9 mouse cellular contexts compared by ENCODE assay signal in genomic region chr11:69633128-69633866, GRCm38 (mm10). TPM values are rescaled to one million over a fixed set of nuclear protein-coding genes. Genes with fewer than 3 reads are reported as not detected.
DNase-seq lines count a peak whose midpoint lies in the region; ATAC-seq and TF ChIP-seq lines count a peak whose summit lies in the region.
"Had no signal": no experiment of that assay in that cellular context is flagged by ENCODE, and none has a peak within 500 bp of the region (broad histone marks: within the 10 kb centered on the region; RNA-seq: fewer than 3 reads in every experiment).

No protein-coding gene starts in this region.

- H3K4me3 ChIP-seq in CH12.LX (replicated peaks in 1 of 3; ENCODE audit: low read depth in 2 of 3, low read length in 2 of 3, poor library complexity in 1 of 3), result peak overlapping the region; percentile 90 to 95 (median 90)
- peak overlapping the region; percentile 79 for H3K4me3 ChIP-seq in embryonic facial prominence, embryonic 13.5 days
- peak overlapping the region; percentile 100 for H3K4me3 ChIP-seq in hindbrain, embryonic 10.5 days
- H3K4me3 ChIP-seq in liver, embryonic 13.5 days (replicated peaks), result peak overlapping the region; percentile 93
- peak overlapping the region; percentile 89 for H3K4me3 ChIP-seq in neural tube, embryonic 12.5 days

- no peak for TF ChIP-seq POLR2A in CH12.LX (IDR thresholded peaks at IDR 0.05; ENCODE audit: low read depth, low read length)

- H3K9me3 ChIP-seq in CH12.LX (replicated peaks; ENCODE audit: low read length), result no peaks in the 10 kb centered on the region
- H3K9me3 ChIP-seq in embryonic facial prominence, embryonic 13.5 days, result no peaks in the 10 kb centered on the region
- H3K9me3 ChIP-seq in hindbrain, embryonic 10.5 days, result no peaks in the 10 kb centered on the region
- no peaks in the 10 kb centered on the region for H3K9me3 ChIP-seq in liver, embryonic 13.5 days (replicated peaks)
- no peaks in the 10 kb centered on the region for H3K9me3 ChIP-seq in neural tube, embryonic 12.5 days

- dilution Hi-C loops in CH12.LX (cut with MboI; ENCODE audit: extremely low pct_ligation_motif_present, extremely low pct_unique_long_range_greater_than_20kb, low sequenced_read_pairs), result no loop called here

- H3K79me2 ChIP-seq in CH12.LX (replicated peaks; ENCODE audit: control insufficient read depth, extremely low read depth, insufficient read depth, poor library complexity, severe bottlenecking), result peaks cover 49% of the 10 kb centered on the region

- peak overlapping the region; percentile 89 for H3K4me2 ChIP-seq in CH12.LX (ENCODE audit: insufficient read depth, low read depth, poor library complexity, severe bottlenecking)
- H3K4me2 ChIP-seq in embryonic facial prominence, embryonic 13.5 days, result peak overlapping the region; percentile 81
- peak overlapping the region; percentile 91 for H3K4me2 ChIP-seq in liver, embryonic 13.5 days
- peak overlapping the region; percentile 75 for H3K4me2 ChIP-seq in neural tube, embryonic 12.5 days (replicated peaks)

- in situ Hi-C loops in CH12.LX (cut with MboI; ENCODE audit: low pct_ligation_motif_present, low pct_unique_long_range_greater_than_20kb, low sequenced_read_pairs), result no loop called here

- H3K27ac ChIP-seq in CH12.LX (ENCODE audit: insufficient read depth, low read depth), result peak overlapping the region; percentile 73
- peak overlapping the region; percentile 97 for H3K27ac ChIP-seq in embryonic facial prominence, embryonic 13.5 days
- peak overlapping the region; percentile 99 for H3K27ac ChIP-seq in hindbrain, embryonic 10.5 days
- peak overlapping the region; percentile 95 for H3K27ac ChIP-seq in liver, embryonic 13.5 days
- H3K27ac ChIP-seq in neural tube, embryonic 12.5 days, result peak overlapping the region; percentile 95

- WGBS in embryonic facial prominence, embryonic 13.5 days, result under 1% methylated on average over 37 of the region's 50 CpGs
- under 1% methylated on average over 50 of the region's 50 CpGs for WGBS in hindbrain, embryonic 10.5 days
- under 1% methylated on average over 50 of the region's 50 CpGs for WGBS in liver, embryonic 13.5 days (ENCODE audit: insufficient replicate concordance)
- WGBS in neural tube, embryonic 12.5 days, result 1% methylated on average over 49 of the region's 50 CpGs

- H3K9ac ChIP-seq in CH12.LX (ENCODE audit: insufficient read depth, low read depth), result peak overlapping the region; percentile 94
- H3K9ac ChIP-seq in embryonic facial prominence, embryonic 13.5 days, result peak overlapping the region; percentile 92
- H3K9ac ChIP-seq in liver, embryonic 13.5 days, result peak overlapping the region; percentile 97
- peak overlapping the region; percentile 91 for H3K9ac ChIP-seq in neural tube, embryonic 12.5 days

- peak; percentile 98 for DNase-seq in heart, adult 11 months
- no peak for DNase-seq in heart, postnatal 36 days
- DNase-seq in CH12.LX (ENCODE audit: extremely low read depth), result peak; percentile 50
- DNase-seq in hindbrain, embryonic 10.5 days (ENCODE audit: low spot score), result no peak
- DNase-seq in liver, embryonic 13.5 days, result no peak
- DNase-seq in layer of hippocampus, adult 8-10 months (ENCODE audit: low spot score in 2 of 2), result no peak

- no peak for TF ChIP-seq CTCF in CH12.LX (conservative IDR thresholded peaks at IDR 0.05 in 1 of 2, IDR thresholded peaks at IDR 0.05 in 1 of 2; ENCODE audit: low read depth in 2 of 2, low read length in 2 of 2)

- H3K27me3 ChIP-seq in CH12.LX (replicated peaks), result no peaks in the 10 kb centered on the region
- H3K27me3 ChIP-seq in embryonic facial prominence, embryonic 13.5 days, result no peaks in the 10 kb centered on the region
- no peaks in the 10 kb centered on the region for H3K27me3 ChIP-seq in hindbrain, embryonic 10.5 days (ENCODE audit: insufficient read depth, poor library complexity, severe bottlenecking)
- H3K27me3 ChIP-seq in liver, embryonic 13.5 days, result no peaks in the 10 kb centered on the region
- no peaks in the 10 kb centered on the region for H3K27me3 ChIP-seq in neural tube, embryonic 12.5 days (replicated peaks)

- peaks cover 0 to 52% of the 10 kb centered on the region in 2 experiments; a peak in 2 of 4 replicates for H3K4me1 ChIP-seq in CH12.LX (ENCODE audit: control insufficient read depth in 1 of 2, insufficient read depth in 2 of 2)
- H3K4me1 ChIP-seq in embryonic facial prominence, embryonic 13.5 days, result peaks cover 26% of the 10 kb centered on the region
- peaks cover 28% of the 10 kb centered on the region for H3K4me1 ChIP-seq in hindbrain, embryonic 10.5 days (replicated peaks)
- H3K4me1 ChIP-seq in liver, embryonic 13.5 days (replicated peaks), result peaks cover 48% of the 10 kb centered on the region
- H3K4me1 ChIP-seq in neural tube, embryonic 12.5 days, result peaks cover 28% of the 10 kb centered on the region

- ATAC-seq in embryonic facial prominence, embryonic 13.5 days (ENCODE audit: insufficient number of reproducible peaks, insufficient read depth, low FRiP score, low TSS enrichment, low read depth), result peak; percentile 53
- peak; percentile 55 for ATAC-seq in liver, embryonic 13.5 days (ENCODE audit: low read depth)
- peak; percentile 56 for ATAC-seq in neural tube, embryonic 12.5 days (ENCODE audit: low FRiP score, low read depth)

- H3K36me3 ChIP-seq in CH12.LX (replicated peaks in 1 of 2; ENCODE audit: control insufficient read depth in 1 of 2, insufficient read depth in 1 of 2, low read length in 1 of 2), result peaks cover 4 to 20% of the 10 kb centered on the region in 2 experiments
- H3K36me3 ChIP-seq in embryonic facial prominence, embryonic 13.5 days, result peaks cover 14% of the 10 kb centered on the region
- peaks cover 31% of the 10 kb centered on the region for H3K36me3 ChIP-seq in hindbrain, embryonic 10.5 days
- peaks cover 5% of the 10 kb centered on the region; the same call in 1 of the 2 replicates for H3K36me3 ChIP-seq in liver, embryonic 13.5 days
- peaks cover 6% of the 10 kb centered on the region; the same call in 1 of the 2 replicates for H3K36me3 ChIP-seq in neural tube, embryonic 12.5 days

- no peak for TF ChIP-seq EP300 in CH12.LX (IDR thresholded peaks at IDR 0.05; ENCODE audit: low read length)

- intact Hi-C loops in heart, postnatal 36 days (cut with DNase I), result no loop called here

- no peak for TF ChIP-seq RAD21 in CH12.LX (IDR thresholded peaks at IDR 0.05; ENCODE audit: low read depth, low read length)

RNA-seq across cellular contexts. Expression of gene Fxr2, which starts 0.5 kb away (rescaled TPM):
- total RNA-seq in heart, postnatal 36 days (2021), result 10 to 100 TPM; 87.3 to 98.6 TPM
- 96.4 and 104 TPM in 2 replicates for total RNA-seq in CH12.LX (2012; rRNA removed)
- total RNA-seq in CH12.LX (2014; rRNA removed), result 83.3 and 101 TPM in 2 replicates
- polyA plus RNA-seq in CH12.LX (2012; ENCODE audit: insufficient read length, low read depth), result 90.5 and 103 TPM in 2 replicates
- 36.6 and 44.1 TPM in 2 replicates for polyA plus RNA-seq in embryonic facial prominence, embryonic 13.5 days (2015; fragmentation: Nextera tagmentation; extraction: Ambion mirVana)
- polyA plus RNA-seq in hindbrain, embryonic 10.5 days (2016; fragmentation: Nextera tagmentation; extraction: Ambion mirVana), result 37.9 and 47.4 TPM in 2 replicates
- polyA plus RNA-seq in liver, embryonic 13.5 days (2015; fragmentation: Nextera tagmentation; extraction: Ambion mirVana), result 7.9 and 8.2 TPM in 2 replicates
- 55.8 and 71.5 TPM in 2 replicates for polyA plus RNA-seq in neural tube, embryonic 12.5 days (2016; fragmentation: Nextera tagmentation; extraction: Ambion mirVana)
- 100 to 1,000 TPM; 132 to 154 (median 139) TPM for total RNA-seq in layer of hippocampus, adult 8-10 months (2022)

RNA-seq across cellular contexts. Expression of gene Sat2, which starts 11.5 kb away (rescaled TPM):
- 1 to 10 TPM; 3.7 to 4.1 TPM for total RNA-seq in heart, postnatal 36 days (2021)
- 0.38 TPM in 1 of 2 replicates, not detected in the other for total RNA-seq in CH12.LX (2012; rRNA removed)
- total RNA-seq in CH12.LX (2014; rRNA removed), result not detected in 2 replicates
- not detected in 2 replicates for polyA plus RNA-seq in CH12.LX (2012; ENCODE audit: insufficient read length, low read depth)
- polyA plus RNA-seq in embryonic facial prominence, embryonic 13.5 days (2015; fragmentation: Nextera tagmentation; extraction: Ambion mirVana), result 23.8 and 28.2 TPM in 2 replicates
- polyA plus RNA-seq in hindbrain, embryonic 10.5 days (2016; fragmentation: Nextera tagmentation; extraction: Ambion mirVana), result 15.4 and 24.5 TPM in 2 replicates
- polyA plus RNA-seq in liver, embryonic 13.5 days (2015; fragmentation: Nextera tagmentation; extraction: Ambion mirVana), result 11.6 and 12.3 TPM in 2 replicates
- polyA plus RNA-seq in neural tube, embryonic 12.5 days (2016; fragmentation: Nextera tagmentation; extraction: Ambion mirVana), result 22.0 and 23.3 TPM in 2 replicates
- total RNA-seq in layer of hippocampus, adult 8-10 months (2022), result 10 to 100 TPM; 13.3 to 19.2 (median 14.8) TPM

RNA-seq across cellular contexts. Expression of gene Shbg, which starts 15.6 kb away (rescaled TPM):
- total RNA-seq in heart, postnatal 36 days (2021), result not detected
- total RNA-seq in CH12.LX (2012; rRNA removed) (not detected in 2 replicates), CH12.LX (2014; rRNA removed) (not detected in 2 replicates)
- not detected in 2 replicates for polyA plus RNA-seq in CH12.LX (2012; ENCODE audit: insufficient read length, low read depth)
- polyA plus RNA-seq in embryonic facial prominence, embryonic 13.5 days (2015; fragmentation: Nextera tagmentation; extraction: Ambion mirVana), result 0.50 TPM in 1 of 2 replicates, not detected in the other
- polyA plus RNA-seq in hindbrain, embryonic 10.5 days (2016; fragmentation: Nextera tagmentation; extraction: Ambion mirVana), result not detected in 2 replicates
- 33.4 and 34.8 TPM in 2 replicates for polyA plus RNA-seq in liver, embryonic 13.5 days (2015; fragmentation: Nextera tagmentation; extraction: Ambion mirVana)
- not detected in 2 replicates for polyA plus RNA-seq in neural tube, embryonic 12.5 days (2016; fragmentation: Nextera tagmentation; extraction: Ambion mirVana)
- under 1 TPM in 2 of 4 experiments, not detected in 2; 0.59 to 0.92 TPM for total RNA-seq in layer of hippocampus, adult 8-10 months (2022)
- polyA plus RNA-seq: brain, embryonic 14.5 days had no signal

RNA-seq across cellular contexts. Expression of gene Sox15, which starts 21.8 kb away (rescaled TPM):
- total RNA-seq in heart, postnatal 36 days (2021), result not detected
- total RNA-seq in CH12.LX (2012; rRNA removed), result 0.17 and 0.34 TPM in 2 replicates
- total RNA-seq in CH12.LX (2014; rRNA removed), result not detected in 2 replicates
- polyA plus RNA-seq in CH12.LX (2012; ENCODE audit: insufficient read length, low read depth), result 0.48 and 0.54 TPM in 2 replicates
- polyA plus RNA-seq in embryonic facial prominence, embryonic 13.5 days (2015; fragmentation: Nextera tagmentation; extraction: Ambion mirVana), result 0.41 and 0.63 TPM in 2 replicates
- 0.37 TPM in 1 of 2 replicates, not detected in the other for polyA plus RNA-seq in hindbrain, embryonic 10.5 days (2016; fragmentation: Nextera tagmentation; extraction: Ambion mirVana)
- not detected in 2 replicates for polyA plus RNA-seq in liver, embryonic 13.5 days (2015; fragmentation: Nextera tagmentation; extraction: Ambion mirVana)
- polyA plus RNA-seq in neural tube, embryonic 12.5 days (2016; fragmentation: Nextera tagmentation; extraction: Ambion mirVana), result 0.30 TPM in 1 of 2 replicates, not detected in the other
- not detected for total RNA-seq in layer of hippocampus, adult 8-10 months (2022)
- polyA plus RNA-seq: brain, embryonic 14.5 days had no signal

RNA-seq across cellular contexts. Expression of gene Atp1b2, which starts 27.6 kb away (rescaled TPM):
- 10 to 100 TPM; 20.9 to 22.5 TPM for total RNA-seq in heart, postnatal 36 days (2021)
- total RNA-seq in CH12.LX (2012; rRNA removed) (not detected in 2 replicates), CH12.LX (2014; rRNA removed) (not detected in 2 replicates)
- 0.09 and 0.11 TPM in 2 replicates for polyA plus RNA-seq in CH12.LX (2012; ENCODE audit: insufficient read length, low read depth)
- 7.9 and 8.3 TPM in 2 replicates for polyA plus RNA-seq in embryonic facial prominence, embryonic 13.5 days (2015; fragmentation: Nextera tagmentation; extraction: Ambion mirVana)
- 7.5 and 7.8 TPM in 2 replicates for polyA plus RNA-seq in hindbrain, embryonic 10.5 days (2016; fragmentation: Nextera tagmentation; extraction: Ambion mirVana)
- polyA plus RNA-seq in liver, embryonic 13.5 days (2015; fragmentation: Nextera tagmentation; extraction: Ambion mirVana), result 21.7 and 30.8 TPM in 2 replicates
- polyA plus RNA-seq in neural tube, embryonic 12.5 days (2016; fragmentation: Nextera tagmentation; extraction: Ambion mirVana), result 8.4 and 10.8 TPM in 2 replicates
- total RNA-seq in layer of hippocampus, adult 8-10 months (2022), result 100 to 1,000 TPM; 386 to 493 (median 443) TPM

Comparison
In these comparisons a context has a peak if more than half of its experiments do, and no peak if none do; other contexts are left out.
1. DNase-seq: peak in heart, adult 11 months (single experiment) and CH12.LX (single experiment); none in heart, postnatal 36 days (0 of 2), hindbrain, embryonic 10.5 days (single experiment), liver, embryonic 13.5 days (single experiment) and layer of hippocampus, adult 8-10 months (0 of 2).
2. RNA of gene Sat2, which starts 11.5 kb away (polyA plus RNA-seq): 15.4 to 24.5 TPM in hindbrain, embryonic 10.5 days, 23.8 to 28.2 TPM in embryonic facial prominence, embryonic 13.5 days, 22.0 to 23.3 TPM in neural tube, embryonic 12.5 days and 11.6 to 12.3 TPM in liver, embryonic 13.5 days; not detected in CH12.LX; every median in the first group is over 10 times any median in the second.
3. RNA of gene Shbg, which starts 15.6 kb away (polyA plus RNA-seq): 33.4 to 34.8 TPM in liver, embryonic 13.5 days; not detected in neural tube, embryonic 12.5 days, not detected in CH12.LX, 0.50 TPM in embryonic facial prominence, embryonic 13.5 days and not detected in hindbrain, embryonic 10.5 days; every median in the first group is over 10 times any median in the second.
4. Peak in every context shown above with its lines, with median percentiles within 50 percentile points of each other: H3K27ac ChIP-seq, H3K4me2 ChIP-seq, H3K4me3 ChIP-seq, H3K9ac ChIP-seq and ATAC-seq.